Mouse (Mus musculus) CH12.LX (cell line): ENCODE data around the gene Cacna1c.

ENCODE experiments used
- BHLHE40 ChIP-seq: IDR thresholded peaks from 2 replicates; pipeline ENCODE4 v1.6.1; 2011; ENCODE audit warnings: mild to moderate bottlenecking, low read depth, low read length, improper control_type of control experiment
- CTCF ChIP-seq, 2 experiments: IDR thresholded peaks in 1 of 2; conservative IDR thresholded peaks in 1 of 2; 2 replicates each; pipeline ENCODE4 v1.5.1; 2011 to 2012; ENCODE audit warnings: low read depth in 2 of 2, low read length in 2 of 2, improper control_type of control experiment in 1 of 2, inconsistent platforms in 1 of 2, mild to moderate bottlenecking in 1 of 2, moderate library complexity in 1 of 2
- EP300 ChIP-seq: IDR thresholded peaks from 2 replicates; pipeline ENCODE4 v1.6.1; 2011; ENCODE audit warnings: low read length, improper control_type of control experiment
- ETS1 ChIP-seq: conservative IDR thresholded peaks from 2 replicates; pipeline ENCODE4 v1.6.1; 2012; ENCODE audit warnings: low read depth, mild to moderate bottlenecking, inconsistent platforms, low read length, improper control_type of control experiment, moderate library complexity
- KAT2A ChIP-seq: IDR thresholded peaks from 2 replicates; pipeline ENCODE4 v1.6.1; 2012; ENCODE audit warnings: low read length, improper control_type of control experiment, inconsistent platforms; ENCODE audit not compliant: insufficient replicate concordance
- MAFK ChIP-seq: IDR thresholded peaks from 2 replicates; pipeline ENCODE4 v1.6.1; 2011; ENCODE audit warnings: low read length, improper control_type of control experiment; ENCODE audit not compliant: insufficient replicate concordance
- MAX ChIP-seq: IDR thresholded peaks from 2 replicates; pipeline ENCODE4 v1.6.1; 2011; ENCODE audit warnings: low read length, improper control_type of control experiment
- MYC ChIP-seq: IDR thresholded peaks from 2 replicates; pipeline ENCODE4 v1.6.1; 2011; ENCODE audit warnings: low read depth, mild to moderate bottlenecking, improper control_type of control experiment, low read length
- POLR2A ChIP-seq: IDR thresholded peaks from 2 replicates; pipeline ENCODE4 v1.6.1; 2011; ENCODE audit warnings: low read depth, mild to moderate bottlenecking, improper control_type of control experiment, low read length
- SMC3 ChIP-seq: IDR thresholded peaks from 2 replicates; pipeline ENCODE4 v1.6.1; 2011; ENCODE audit warnings: low read depth, low read length, improper control_type of control experiment
- TCF12 ChIP-seq: IDR thresholded peaks from 2 replicates; pipeline ENCODE4 v1.6.1; 2014; ENCODE audit warnings: low read depth, mild to moderate bottlenecking, inconsistent platforms, low read length, improper control_type of control experiment
- UBTF ChIP-seq: IDR thresholded peaks from 2 replicates; pipeline ENCODE4 v1.6.1; 2012; ENCODE audit warnings: low read depth, mild to moderate bottlenecking, inconsistent platforms, low read length, improper control_type of control experiment, moderate library complexity

DNA sequence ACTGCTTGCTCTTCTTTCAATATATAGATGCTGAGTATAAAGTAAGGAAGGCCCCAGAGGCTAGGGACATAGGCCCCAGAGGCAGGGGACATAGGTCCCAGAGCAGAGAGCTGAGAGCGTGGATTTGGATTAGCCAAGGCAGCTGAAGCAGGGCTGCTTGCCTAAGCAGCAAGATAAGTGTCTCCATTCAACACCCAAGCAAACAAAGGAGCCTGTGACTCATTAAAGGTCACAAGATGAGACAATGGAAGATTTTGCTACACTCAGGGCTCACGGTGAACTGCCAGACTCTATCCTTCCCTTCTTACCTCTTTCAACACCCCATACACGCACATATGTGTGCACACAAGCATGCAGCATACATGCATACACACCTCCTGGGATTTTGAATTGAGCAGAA lies 137.3 kb downstream of the Cacna1c start:
- TF ChIP-seq TCF12 (no peak), CTCF (conservative IDR thresholded peaks at IDR 0.05 in 1 of 2, IDR thresholded peaks at IDR 0.05 in 1 of 2; ENCODE audit: low read depth in 2 of 2, low read length in 2 of 2) (no peak), MAFK (no peak), POLR2A (no peak), ETS1 (no peak), SMC3 (no peak), KAT2A (no peak), MAX (no peak), EP300 (no peak), BHLHE40 (no peak), UBTF (no peak), MYC (no peak)
